Mouse (Mus musculus): ENCODE data around the gene Gm9048. TPM values are rescaled to one million over a fixed set of nuclear protein-coding genes. Genes with fewer than 3 reads are reported as not detected.

Gene Gm9048
- not detected for polyA plus RNA-seq (2017; shearing (Covaris generic))

DNA sequence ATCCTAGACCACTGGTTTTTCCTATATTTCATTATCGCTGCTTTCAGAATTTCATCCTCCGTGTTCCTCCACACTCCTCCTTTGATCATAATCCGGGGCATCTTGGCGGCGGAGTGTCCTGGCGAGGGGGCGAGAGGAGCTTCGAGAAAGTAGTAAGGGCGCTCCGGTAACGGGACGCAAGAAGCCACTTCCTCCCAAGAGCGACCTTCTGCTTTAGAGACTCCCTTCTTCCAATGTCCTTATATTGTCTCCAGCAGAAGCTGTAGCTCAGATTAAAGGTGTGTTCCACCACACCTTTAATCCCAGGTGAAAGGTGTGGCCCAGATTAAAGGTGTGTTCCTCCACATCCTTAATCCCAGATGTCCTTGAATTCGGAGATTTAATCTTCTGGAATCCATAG is at the start of gene Gm9048:
TSS of gene Gm9048 (minus strand) at position 101 of the 400 bp plus-strand sequence.

DNA sequence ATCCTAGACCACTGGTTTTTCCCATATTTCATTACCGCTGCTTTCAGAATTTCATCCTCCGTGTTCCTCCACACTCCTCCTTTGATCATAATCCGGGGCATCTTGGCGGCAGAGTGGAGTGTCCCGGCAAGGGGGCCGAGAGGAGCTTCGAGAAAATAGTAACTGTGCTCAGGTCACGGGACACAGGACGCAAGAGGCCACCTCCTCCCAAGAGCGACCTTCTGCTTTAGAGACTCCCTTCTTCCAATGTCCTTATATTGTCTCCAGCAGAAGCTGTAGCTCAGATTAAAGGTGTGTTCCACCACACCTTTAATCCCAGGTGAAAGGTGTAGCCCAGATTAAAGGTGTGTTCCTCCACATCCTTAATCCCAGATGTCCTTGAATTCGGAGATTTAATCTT is 5.5 kb upstream of the Gm9048 start, which contains the start of gene Gm9049:
TSS of gene Gm9049 (minus strand) at position 101 of the 400 bp plus-strand sequence.

DNA sequence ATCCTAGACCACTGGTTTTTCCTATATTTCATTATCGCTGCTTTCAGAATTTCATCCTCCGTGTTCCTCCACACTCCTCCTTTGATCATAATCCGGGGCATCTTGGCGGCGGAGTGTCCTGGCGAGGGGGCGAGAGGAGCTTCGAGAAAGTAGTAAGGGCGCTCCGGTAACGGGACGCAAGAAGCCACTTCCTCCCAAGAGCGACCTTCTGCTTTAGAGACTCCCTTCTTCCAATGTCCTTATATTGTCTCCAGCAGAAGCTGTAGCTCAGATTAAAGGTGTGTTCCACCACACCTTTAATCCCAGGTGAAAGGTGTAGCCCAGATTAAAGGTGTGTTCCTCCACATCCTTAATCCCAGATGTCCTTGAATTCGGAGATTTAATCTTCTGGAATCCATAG is 5.3 kb downstream of the Gm9048 start, which contains the start of gene Gm9046:
TSS of gene Gm9046 (minus strand) at position 101 of the 400 bp plus-strand sequence.

DNA sequence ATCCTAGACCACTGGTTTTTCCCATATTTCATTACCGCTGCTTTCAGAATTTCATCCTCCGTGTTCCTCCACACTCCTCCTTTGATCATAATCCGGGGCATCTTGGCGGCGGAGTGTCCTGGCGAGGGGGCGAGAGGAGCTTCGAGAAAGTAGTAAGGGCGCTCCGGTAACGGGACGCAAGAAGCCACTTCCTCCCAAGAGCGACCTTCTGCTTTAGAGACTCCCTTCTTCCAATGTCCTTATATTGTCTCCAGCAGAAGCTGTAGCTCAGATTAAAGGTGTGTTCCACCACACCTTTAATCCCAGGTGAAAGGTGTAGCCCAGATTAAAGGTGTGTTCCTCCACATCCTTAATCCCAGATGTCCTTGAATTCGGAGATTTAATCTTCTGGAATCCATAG is 10.7 kb downstream of the Gm9048 start, which contains the start of gene Gm9045:
TSS of gene Gm9045 (minus strand) at position 101 of the 400 bp plus-strand sequence.

DNA sequence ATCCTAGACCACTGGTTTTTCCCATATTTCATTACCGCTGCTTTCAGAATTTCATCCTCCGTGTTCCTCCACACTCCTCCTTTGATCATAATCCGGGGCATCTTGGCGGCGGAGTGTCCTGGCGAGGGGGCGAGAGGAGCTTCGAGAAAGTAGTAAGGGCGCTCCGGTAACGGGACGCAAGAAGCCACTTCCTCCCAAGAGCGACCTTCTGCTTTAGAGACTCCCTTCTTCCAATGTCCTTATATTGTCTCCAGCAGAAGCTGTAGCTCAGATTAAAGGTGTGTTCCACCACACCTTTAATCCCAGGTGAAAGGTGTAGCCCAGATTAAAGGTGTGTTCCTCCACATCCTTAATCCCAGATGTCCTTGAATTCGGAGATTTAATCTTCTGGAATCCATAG is 16.2 kb downstream of the Gm9048 start, which contains the start of gene Gm9044:
TSS of gene Gm9044 (minus strand) at position 101 of the 400 bp plus-strand sequence.

DNA sequence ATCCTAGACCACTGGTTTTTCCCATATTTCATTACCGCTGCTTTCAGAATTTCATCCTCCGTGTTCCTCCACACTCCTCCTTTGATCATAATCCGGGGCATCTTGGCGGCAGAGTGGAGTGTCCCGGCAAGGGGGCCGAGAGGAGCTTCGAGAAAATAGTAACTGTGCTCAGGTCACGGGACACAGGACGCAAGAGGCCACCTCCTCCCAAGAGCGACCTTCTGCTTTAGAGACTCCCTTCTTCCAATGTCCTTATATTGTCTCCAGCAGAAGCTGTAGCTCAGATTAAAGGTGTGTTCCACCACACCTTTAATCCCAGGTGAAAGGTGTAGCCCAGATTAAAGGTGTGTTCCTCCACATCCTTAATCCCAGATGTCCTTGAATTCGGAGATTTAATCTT is 21.6 kb downstream of the Gm9048 start, which contains the start of gene Gm9040:
TSS of gene Gm9040 (minus strand) at position 101 of the 400 bp plus-strand sequence.

Other genes with a start within 250 kb of the Gm9048 start
- gene Mdm1, start 206.9 kb downstream of the Gm9048 start, polyA plus RNA-seq (2017; shearing (Covaris generic)) = 6.7 TPM
- not detected for gene Il22, start 143.7 kb downstream of the Gm9048 start, polyA plus RNA-seq (2017; shearing (Covaris generic))
- not detected for gene Gm32717, start 107.9 kb downstream of the Gm9048 start, polyA plus RNA-seq (2017; shearing (Covaris generic))
- not detected for gene Gm32802, start 90.0 kb downstream of the Gm9048 start, polyA plus RNA-seq (2017; shearing (Covaris generic))
- gene Iltifb, start 53.6 kb downstream of the Gm9048 start, polyA plus RNA-seq (2017; shearing (Covaris generic)) = not detected
- gene Gm9040, start 21.7 kb downstream of the Gm9048 start, polyA plus RNA-seq (2017; shearing (Covaris generic)) = not detected
- not detected for gene Gm9044, start 16.3 kb downstream of the Gm9048 start, polyA plus RNA-seq (2017; shearing (Covaris generic))
- not detected for gene Gm9045, start 10.8 kb downstream of the Gm9048 start, polyA plus RNA-seq (2017; shearing (Covaris generic))
- not detected for gene Gm9046, start 5.4 kb downstream of the Gm9048 start, polyA plus RNA-seq (2017; shearing (Covaris generic))
- not detected for gene Gm9049, start 5.4 kb upstream of the Gm9048 start, polyA plus RNA-seq (2017; shearing (Covaris generic))
- 735 TPM for gene Ifng, start 92.4 kb upstream of the Gm9048 start, polyA plus RNA-seq (2017; shearing (Covaris generic))